Mouse (Mus musculus): ENCODE data around the gene Fat3. TPM values are rescaled to one million over a fixed set of nuclear protein-coding genes. Genes with fewer than 3 reads are reported as not detected.

The Fat3 gene
- polyA plus RNA-seq, 3 experiments from 2014 or later: 0.08 to 0.13 TPM; not detected in 1

DNA sequence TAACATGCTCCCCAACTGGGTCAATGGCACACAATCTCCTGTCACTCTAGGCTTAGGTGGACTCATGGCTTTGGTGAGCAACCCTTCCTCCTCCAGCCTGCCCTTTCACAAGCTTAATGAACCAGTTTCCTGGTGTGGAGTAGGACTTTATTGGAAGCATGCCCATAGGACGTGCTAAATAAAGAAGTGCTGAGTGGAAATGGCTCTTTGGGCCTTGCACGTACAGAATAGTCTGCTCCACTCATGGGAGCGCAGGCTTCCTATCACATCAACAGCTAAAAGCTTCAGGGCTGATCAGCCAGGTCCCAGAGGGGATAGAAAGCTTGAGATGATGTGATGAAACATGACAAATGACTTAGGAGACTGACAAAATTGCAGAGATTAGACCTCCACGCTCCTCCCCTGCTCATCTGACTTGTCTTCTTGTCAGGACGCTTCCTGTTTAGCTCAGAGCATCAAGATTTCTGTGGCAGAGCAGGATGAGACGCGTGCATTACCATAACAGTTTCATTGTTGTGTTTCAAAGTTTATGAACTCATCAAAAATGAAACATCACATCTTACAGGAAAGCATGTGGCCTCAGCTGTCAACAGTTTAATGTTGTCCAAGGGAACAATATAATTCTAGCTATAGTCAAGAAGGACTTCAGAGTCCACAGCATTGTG lies 386.1 kb downstream of the Fat3 start:
- no peak for ATAC-seq

- no peak for ATAC-seq
Measured at GRCm38 (mm10) chr9:16113936-16114642, 387.0 kb downstream of the Fat3 start.

DNA sequence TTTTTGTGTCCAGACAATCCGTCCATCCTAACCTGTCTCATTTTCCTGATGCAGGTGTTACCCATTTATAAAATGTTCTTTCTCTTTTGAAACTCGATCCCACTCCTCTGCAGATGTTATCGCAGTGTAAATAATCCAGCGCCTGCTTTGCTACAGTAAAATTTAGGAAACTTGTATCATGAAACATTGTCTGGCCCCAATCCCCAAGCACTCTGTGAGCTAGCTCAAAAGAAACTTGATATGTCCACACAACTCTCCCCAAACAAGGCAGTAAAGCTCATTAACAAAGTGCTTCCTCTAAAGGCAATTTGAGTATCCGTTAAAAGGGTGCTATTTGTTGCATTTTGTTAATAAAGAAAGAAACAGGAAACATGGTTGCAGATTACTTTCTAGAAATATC lies 393.2 kb downstream of the Fat3 start:
- no peak for ATAC-seq

- no peak for ATAC-seq
Measured at GRCm38 (mm10) chr9:16107386-16107785, 393.7 kb downstream of the Fat3 start.

DNA sequence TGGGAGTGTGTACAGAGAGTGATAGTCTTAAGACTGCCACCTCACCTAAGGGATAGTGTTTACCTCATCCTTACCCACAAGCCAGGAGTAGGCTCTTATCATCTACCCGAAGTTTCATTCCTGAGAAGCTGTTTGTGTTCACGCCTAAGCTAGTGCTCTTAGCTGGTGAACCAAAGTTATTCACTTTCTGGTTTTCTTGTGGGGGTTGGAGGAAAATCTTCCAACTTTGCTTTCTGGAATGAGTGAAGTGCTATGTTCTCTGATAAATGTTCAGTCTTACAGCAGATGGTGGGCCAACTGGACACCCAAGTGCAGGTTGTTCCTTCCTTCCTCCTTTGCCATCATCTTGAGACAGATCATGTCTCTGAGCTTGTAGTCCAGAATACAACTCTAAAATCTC lies 402.5 kb downstream of the Fat3 start:
- ATAC-seq: no peak

DNA sequence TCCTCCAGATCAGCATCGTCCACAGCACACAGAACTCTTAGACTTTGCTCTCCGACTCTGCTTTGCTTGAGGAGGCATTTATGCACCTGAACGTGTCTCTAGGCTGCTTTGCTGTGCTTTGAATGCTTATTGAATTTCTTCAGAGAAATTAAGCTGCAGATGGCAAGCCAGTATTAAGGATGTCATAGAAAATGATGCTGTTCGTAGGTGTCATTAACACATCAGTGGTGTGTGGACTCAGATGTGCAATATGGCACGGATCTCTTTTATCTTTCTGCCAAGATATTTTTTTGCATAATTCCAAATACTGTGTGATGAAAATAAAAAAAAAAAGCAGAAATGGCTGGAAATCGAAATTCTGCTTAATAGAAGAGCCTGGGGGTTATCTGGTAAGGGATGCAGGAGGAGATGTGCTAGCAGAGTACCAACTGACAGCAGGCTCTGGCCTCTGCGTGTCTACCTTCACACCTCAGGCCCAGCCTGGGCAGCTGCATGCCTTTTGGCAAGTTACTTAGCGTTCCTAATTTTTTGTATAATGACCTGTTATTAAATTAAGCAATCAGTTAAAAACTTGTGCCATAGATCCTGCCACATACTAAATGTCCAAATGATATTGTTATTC lies 407.9 kb downstream of the Fat3 start:
- ATAC-seq: no peak

GRCm38 (mm10) chr9:16092051-16092967 lies 408.8 kb downstream of the Fat3 start:
- ATAC-seq: no peak

GRCm38 (mm10) chr9:16079292-16079691 lies 421.8 kb downstream of the Fat3 start:
- ATAC-seq: no peak

GRCm38 (mm10) chr9:16074664-16075063 lies 426.4 kb downstream of the Fat3 start:
- no peak for ATAC-seq

DNA sequence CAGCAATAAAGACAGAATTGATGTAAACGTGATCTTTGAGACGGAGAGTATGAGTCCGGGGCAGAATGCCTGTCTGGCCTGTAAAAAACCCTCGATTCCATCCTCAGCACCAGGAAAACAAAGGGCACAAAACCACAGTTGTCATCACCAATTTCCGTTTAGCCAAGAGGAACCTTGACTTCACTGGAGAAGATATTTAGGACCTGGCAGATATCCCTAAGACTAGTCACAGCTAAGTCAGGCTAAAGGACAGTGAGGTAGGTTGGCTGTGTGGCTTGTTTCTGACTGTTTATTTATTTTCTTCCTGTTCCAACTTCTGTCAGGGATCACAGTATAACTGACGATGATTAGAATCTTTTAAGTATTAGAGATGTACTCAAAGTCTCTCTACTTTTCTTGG lies 427.0 kb downstream of the Fat3 start:
- ATAC-seq: no peak

DNA sequence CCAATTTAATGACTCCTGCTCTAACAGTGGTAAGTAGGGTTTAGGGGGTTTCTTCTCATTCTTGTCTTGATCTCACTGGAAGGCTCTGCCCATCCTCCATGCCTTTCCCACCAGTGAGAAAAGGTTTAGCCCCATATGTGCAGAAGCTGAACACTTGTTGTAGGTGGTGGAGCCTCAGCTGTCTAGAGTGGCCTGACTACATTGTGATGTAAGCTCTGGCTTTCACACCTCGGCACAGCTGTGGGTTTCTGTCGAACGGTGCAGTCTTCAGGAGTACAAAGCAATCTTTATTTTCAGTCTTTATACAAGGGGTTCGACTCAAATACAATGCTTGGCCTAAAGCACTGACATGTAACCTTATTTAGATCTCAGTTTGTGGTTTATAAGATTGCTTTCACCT lies 437.6 kb downstream of the Fat3 start:
- no peak for ATAC-seq

DNA sequence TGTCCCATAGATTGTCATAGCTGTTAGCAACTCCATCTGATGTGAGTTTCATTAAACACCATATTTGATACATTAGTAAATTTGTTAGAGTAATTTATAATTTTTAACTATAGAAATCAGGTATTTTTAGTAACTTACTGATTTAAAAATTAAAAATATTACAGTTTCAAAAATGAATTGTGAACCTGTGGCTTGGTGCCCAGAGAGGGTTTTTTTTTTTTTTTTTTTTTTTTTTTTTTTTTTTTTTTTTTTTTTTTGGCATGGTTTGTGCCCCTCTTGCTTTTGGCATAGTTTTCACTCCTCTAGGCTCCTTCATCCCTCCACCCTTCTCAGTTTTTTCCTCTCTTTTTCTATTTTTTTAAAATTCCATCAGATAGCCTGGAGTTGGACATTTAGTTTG lies 438.6 kb downstream of the Fat3 start:
- no peak for ATAC-seq

DNA sequence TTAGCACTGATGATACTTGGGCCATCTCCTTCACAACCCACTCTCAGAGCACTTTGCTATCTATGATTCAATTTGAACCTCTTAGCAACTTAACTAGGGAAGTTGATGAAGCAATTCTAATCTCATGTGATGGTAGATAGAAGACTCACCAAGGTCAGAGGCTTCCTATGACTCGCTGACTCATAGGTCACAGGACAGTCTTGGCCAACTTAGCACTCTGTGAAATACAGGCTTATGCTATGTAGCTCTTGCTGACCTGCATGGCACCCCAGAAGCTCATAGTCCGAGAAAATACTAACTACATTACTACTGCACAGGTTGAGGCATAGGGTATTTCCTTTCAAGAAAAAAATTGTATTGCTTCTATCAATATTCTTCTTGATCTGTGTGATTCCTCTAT lies 454.4 kb downstream of the Fat3 start:
- ATAC-seq: no peak

GRCm38 (mm10) chr9:16037375-16037774 lies 463.7 kb downstream of the Fat3 start:
- no peak for ATAC-seq

- ATAC-seq: no peak
Measured at GRCm38 (mm10) chr9:16036346-16036745, 464.7 kb downstream of the Fat3 start.

DNA sequence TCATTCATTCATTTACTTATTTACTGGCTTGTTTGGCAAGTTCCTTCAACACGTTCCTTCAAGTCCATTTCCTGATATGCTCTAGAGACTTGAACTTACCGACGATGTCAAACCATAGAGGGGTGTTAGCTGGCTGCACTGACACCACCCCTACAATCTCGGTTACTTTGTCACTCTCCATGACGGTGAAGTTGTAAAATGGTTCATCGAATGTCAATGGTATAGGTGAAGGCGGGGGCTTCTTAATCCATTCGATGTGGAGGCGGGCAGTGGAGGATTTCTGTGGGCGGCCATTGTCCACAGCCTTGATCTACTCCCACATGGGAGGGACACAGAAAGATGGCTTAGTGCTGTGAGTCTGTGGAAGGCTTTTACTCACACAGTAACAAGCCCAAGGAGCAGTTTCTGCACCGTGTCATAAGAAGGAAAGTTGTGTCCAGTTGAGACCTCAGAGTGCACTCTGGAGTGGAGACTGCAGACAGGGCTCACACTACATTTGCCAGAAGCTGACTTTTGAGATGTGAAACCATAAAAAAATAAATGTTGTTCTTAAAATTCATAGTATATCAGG lies 471.3 kb downstream of the Fat3 start:
- ATAC-seq: no peak

DNA sequence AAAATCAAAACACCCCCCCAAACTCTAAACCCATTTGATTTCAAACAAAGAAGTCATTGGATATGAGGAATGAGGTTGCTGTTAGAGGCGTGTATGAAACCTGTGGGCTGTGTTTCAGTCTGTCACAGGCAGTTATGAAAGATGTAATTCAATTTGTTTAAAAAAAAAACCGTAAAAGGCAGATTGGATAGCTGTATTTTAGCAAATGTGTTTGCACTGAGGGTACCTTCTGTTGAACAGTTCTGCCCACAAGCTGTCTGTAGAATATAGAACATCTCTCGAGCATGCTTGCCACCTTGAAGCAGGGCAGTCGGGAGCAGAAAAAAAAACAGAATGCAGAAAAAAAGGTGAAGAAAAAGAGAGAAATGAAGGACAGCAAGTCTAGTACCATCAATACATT lies 472.0 kb downstream of the Fat3 start:
- no peak for ATAC-seq

DNA sequence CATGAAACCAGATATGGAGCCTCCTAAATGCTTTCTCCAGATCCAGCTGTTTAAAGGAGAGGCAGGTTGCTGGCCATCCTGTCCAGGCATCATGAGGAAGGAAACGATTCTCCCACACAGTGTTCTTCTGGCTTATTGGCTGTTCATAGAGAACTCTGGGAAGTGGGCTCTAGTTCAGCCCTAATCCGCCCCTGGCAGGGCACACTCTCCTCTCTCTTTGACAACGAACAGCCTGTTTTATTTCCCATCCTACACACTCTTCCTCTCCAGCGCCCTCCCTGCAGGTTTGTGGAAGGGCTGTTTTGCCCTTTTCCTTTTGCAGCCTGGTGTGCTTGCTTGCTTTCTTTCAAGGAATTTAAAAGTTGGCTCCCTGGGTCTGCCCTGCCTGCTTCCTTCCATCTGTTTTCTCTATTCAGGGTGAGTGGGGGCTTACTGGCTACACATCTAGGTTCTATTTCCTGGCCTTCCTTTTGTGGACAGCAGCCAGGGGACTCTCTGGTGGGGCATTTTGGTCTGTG lies 472.6 kb downstream of the Fat3 start:
- no peak for ATAC-seq

GRCm38 (mm10) chr9:16026054-16026453 lies 475.0 kb downstream of the Fat3 start:
- no peak for ATAC-seq

DNA sequence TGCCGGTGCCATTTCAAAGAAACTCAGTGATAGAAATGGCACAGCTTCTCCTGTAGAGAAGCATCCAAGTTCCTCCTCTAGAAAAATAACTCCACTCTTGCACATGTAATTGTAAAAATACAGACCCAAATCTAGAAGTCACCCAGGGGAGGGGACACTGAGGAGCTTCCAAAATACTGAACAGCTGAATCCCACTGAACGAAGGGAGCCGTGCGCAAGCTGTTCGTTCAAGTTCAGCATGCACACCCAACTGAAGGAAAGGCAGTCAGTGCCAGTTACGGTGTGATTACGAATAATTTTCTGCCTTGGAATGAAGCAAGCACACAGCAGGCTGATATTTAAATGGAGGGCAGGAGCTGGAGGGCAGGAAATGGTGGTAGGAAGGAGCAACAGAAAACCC lies 476.4 kb downstream of the Fat3 start:
- ATAC-seq: no peak

DNA sequence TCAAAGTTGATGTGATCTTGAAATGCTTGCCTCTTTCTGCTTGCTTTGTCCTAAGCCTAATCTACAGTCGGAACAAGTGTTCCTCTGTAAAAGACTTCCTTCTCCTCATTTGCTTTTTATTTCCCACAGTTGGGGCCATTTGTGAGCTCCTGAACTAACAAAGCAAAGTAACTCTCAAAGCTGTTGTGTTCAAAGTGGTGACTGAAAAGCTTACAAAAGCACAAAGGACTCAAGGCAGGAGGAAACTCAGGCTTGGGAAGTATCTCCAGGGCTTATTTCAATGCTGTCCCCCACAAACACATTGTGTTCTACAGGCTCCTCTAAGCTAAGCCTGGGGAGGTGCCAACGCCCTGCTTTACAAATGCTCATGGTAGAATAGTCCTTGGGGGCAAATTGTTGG lies 487.0 kb downstream of the Fat3 start:
- no peak for ATAC-seq

DNA sequence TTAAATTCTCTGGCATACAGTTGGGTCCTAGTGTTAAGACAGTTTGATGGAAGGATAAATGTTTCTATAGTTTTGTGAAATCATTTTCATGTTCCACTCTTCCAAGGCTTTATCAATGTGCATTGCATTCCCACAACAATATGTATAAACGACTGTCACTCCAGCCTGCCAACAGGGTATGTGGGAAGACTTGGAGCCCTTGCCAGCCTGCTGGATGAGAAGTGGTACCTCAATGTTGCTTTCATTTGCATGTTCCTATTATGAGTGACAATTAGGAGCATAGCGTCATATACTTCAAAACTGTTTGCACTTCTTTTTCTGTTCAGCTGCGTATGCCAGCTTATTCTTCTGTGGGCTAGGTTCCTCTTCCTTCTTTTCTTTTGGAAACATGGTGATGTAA lies 489.7 kb downstream of the Fat3 start:
- no peak for ATAC-seq

Measured in inflammation-experienced regulatory T-cells, adult 6 months (primary cell).